Mouse (Mus musculus) hindbrain, embryonic 11.5 days (tissue): ENCODE measurements at regions not wholly inside any gene's neighbourhood (a gene's known extent, or its start where the extent isn't known, plus 50 kb on each side); places are given as distances from the start of the nearest gene placed in this dataset.
A peak's percentile ranks its signal among the peaks of the same experiment; 100 is the strongest.

Source experiments
- ATAC-seq: fragments of 200-750 bp; cut with Nextera tagmentation; 2 replicates; pipeline ENCODE4 v1.8.0; 2017; ENCODE audit warnings: mild to moderate bottlenecking, moderate TSS enrichment, moderate library complexity; ENCODE audit not compliant: low FRiP score
- DNase-seq: peaks from one replicate; pipeline ENCODE4 v3.0.0-alpha.2; 2015; ENCODE audit warnings: low spot score
- H3K27ac ChIP-seq: fragments of 300-500 bp; sonication (generic); 2 replicates; pipeline ENCODE4 v1.5.1; 2014; ENCODE audit warnings: mild to moderate bottlenecking, low read depth, low read length
- H3K27me3 ChIP-seq: fragments of 300-500 bp; sonication (generic); 2 replicates; pipeline ENCODE4 v1.6.1; 2014; ENCODE audit warnings: mild to moderate bottlenecking, low read length, moderate library complexity, mixed read lengths; ENCODE audit not compliant: control insufficient read depth, insufficient read depth
- H3K36me3 ChIP-seq: fragments of 300-500 bp; sonication (generic); 2 replicates; pipeline ENCODE4 v1.6.1; 2014; ENCODE audit warnings: mild to moderate bottlenecking, low read length, moderate library complexity, mixed read lengths; ENCODE audit not compliant: control insufficient read depth, insufficient read depth
- H3K4me1 ChIP-seq: fragments of 300-500 bp; sonication (generic); replicated peaks from 2 replicates; pipeline ENCODE4 v1.6.1; 2014; ENCODE audit warnings: low read length, mixed read lengths; ENCODE audit not compliant: control insufficient read depth, insufficient read depth
- H3K4me2 ChIP-seq: fragments of 300-500 bp; sonication (generic); replicated peaks from 2 replicates; pipeline ENCODE4 v1.6.1; 2014; ENCODE audit warnings: mild to moderate bottlenecking, low read depth, low read length
- H3K4me3 ChIP-seq: fragments of 300-500 bp; sonication (generic); 2 replicates; pipeline ENCODE4 v1.5.1; 2014; ENCODE audit warnings: low read depth, low read length
- H3K9ac ChIP-seq: fragments of 300-500 bp; sonication (generic); 2 replicates; pipeline ENCODE4 v1.6.1; 2014; ENCODE audit warnings: low read depth, low read length
- H3K9me3 ChIP-seq: fragments of 300-500 bp; sonication (generic); 2 replicates; pipeline ENCODE4 v1.6.1; 2016; ENCODE audit warnings: low read length; ENCODE audit not compliant: control insufficient read depth
- WGBS: fragments of 180-500 bp; shearing (Covaris S2); extraction: QIAGEN DNeasy Blood & Tissue Kit; methylation state at CpG from one replicate; pipeline ENCODE4 v1.1.7; 2014; 5-methylcytosine and 5-hydroxymethylcytosine counted together

DNA sequence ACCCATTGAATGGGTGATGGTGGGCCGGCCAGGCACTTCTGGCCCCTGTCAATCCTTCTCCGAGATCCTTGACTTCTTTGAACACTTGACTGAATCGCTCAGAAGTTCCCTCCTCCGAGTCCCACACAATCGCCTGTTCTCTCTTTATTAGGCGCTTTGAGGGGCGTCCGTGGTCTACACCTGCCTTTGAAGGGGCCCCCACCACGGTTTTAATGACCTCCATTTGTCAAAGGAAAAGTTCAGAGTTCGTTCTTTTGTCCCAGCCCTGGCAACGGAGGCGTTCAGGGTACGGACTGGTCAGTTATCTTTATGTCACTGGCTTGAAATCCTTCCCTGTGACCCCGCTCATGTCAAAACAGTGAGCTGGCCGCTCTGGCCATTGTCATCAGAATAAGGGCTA lies 74.3 kb upstream of the Irx3 start:
- H3K27ac ChIP-seq, result peak overlapping the region; percentile 7; the same call in 1 of the 2 replicates
- peaks cover 13% of the 10 kb centered on the region for H3K4me1 ChIP-seq
- H3K4me3 ChIP-seq, result no peak overlapping the region
- no peaks in the 10 kb centered on the region for H3K36me3 ChIP-seq
- H3K4me2 ChIP-seq, result no peak overlapping the region
- 28% methylated on average over 15 of the region's 15 CpGs for WGBS
- ATAC-seq (0 out of 2 replicates have a peak, but pooled peaks have one; percentile 9), DNase-seq (peak; percentile 54)
- no peaks in the 10 kb centered on the region for H3K27me3 ChIP-seq
- H3K9ac ChIP-seq, result no peak overlapping the region
- no peaks in the 10 kb centered on the region for H3K9me3 ChIP-seq

- Histone ChIP-seq H3K36me3 (no peaks in the 10 kb centered on the region), H3K9ac (no peak overlapping the region), H3K4me3 (no peak overlapping the region), H3K27me3 (no peaks in the 10 kb centered on the region), H3K4me2 (no peak overlapping the region), H3K9me3 (no peaks in the 10 kb centered on the region), H3K27ac (no peak overlapping the region), H3K4me1 (peaks cover 13% of the 10 kb centered on the region)
- 44% methylated on average over 5 of the region's 5 CpGs for WGBS
- DNase-seq (no peak), ATAC-seq (no peak)
Measured at GRCm38 (mm10) chr8:91873232-91873631, 71.4 kb upstream of the Irx3 start.

DNA sequence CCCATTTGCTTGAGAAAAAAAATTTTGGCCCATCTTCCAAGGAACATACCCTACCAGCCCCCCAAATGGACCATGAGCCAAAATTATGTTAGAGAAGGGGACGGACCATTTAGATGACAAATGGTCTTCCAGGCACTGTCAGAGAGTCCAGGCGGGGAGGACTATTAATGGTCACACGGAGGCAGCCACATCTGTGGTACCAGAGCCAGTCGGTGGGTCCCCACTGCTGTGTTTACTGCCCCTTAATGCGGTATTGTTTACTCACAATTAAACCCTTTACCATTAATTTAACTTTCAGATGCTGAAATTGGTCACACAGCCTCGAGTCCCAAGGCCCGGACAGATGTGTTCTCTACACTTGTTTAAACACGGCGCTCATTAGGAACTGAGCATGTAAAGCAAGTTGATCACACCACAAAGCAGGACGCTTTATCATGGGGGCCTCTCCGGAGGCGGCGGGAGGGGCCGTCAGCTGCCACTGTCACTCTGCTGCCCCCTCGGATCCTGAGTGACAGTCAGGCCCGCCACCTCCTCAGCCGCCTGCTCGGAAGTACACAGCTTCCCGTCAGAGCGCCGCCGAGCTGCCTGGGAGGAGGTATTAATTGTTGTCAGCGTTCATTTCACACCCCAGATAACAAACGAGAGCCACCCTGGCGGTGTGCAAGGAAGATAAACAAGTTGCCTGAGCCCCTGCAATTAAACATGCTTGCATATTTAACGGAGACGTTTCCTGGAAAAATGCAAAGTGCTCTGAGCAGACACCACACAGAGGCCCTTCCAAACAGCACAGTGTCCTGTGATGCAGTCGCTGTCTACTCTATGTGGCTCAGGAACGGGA lies 70.6 kb upstream of the Irx3 start:
- DNase-seq, result peak; percentile 74
- WGBS, result 10% methylated on average over 29 of the region's 29 CpGs
- H3K27me3 ChIP-seq, result no peaks in the 10 kb centered on the region
- no peaks in the 10 kb centered on the region for H3K9me3 ChIP-seq
- H3K4me3 ChIP-seq, result no peak overlapping the region
- peak overlapping the region; percentile 19 for H3K27ac ChIP-seq
- H3K9ac ChIP-seq, result no peak overlapping the region; the same call in 1 of the 2 replicates
- ATAC-seq, result peak; percentile 81
- H3K4me2 ChIP-seq, result peak overlapping the region; percentile 33
- H3K4me1 ChIP-seq, result peaks cover 13% of the 10 kb centered on the region
- no peaks in the 10 kb centered on the region for H3K36me3 ChIP-seq

DNA sequence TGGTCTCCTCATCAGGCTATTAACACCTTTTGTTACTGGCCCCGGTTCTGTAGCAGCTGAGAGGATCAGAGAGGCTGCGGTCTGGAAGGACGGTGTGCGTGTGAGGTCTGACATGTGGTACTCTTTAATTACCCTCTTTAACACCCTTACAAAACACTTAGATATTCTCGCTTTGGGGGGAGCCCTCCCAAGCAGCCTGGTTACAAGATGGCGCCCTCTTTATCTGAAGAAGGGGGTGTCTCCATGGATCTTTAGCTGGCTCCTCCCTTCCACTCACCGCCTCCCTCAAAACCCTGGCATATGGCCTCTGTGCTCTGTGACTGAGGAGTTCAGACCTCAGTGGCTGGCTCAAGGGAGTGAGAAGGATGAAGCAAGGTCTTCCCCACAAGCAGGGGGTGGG lies 65.2 kb upstream of the Irx3 start:
- no peaks in the 10 kb centered on the region for H3K36me3 ChIP-seq
- H3K27ac ChIP-seq, result no peak overlapping the region
- H3K4me1 ChIP-seq, result no peaks in the 10 kb centered on the region; the same call in 1 of the 2 replicates
- no peak overlapping the region for H3K4me2 ChIP-seq
- H3K9ac ChIP-seq, result no peak overlapping the region
- DNase-seq (peak; percentile 45), ATAC-seq (peak; percentile 72)
- 0 out of 2 replicates have a peak, but pooled peaks cover 5% of the 10 kb centered on the region for H3K27me3 ChIP-seq
- H3K4me3 ChIP-seq, result no peak overlapping the region
- no peaks in the 10 kb centered on the region for H3K9me3 ChIP-seq
- 15% methylated on average over 7 of the region's 7 CpGs for WGBS

DNA sequence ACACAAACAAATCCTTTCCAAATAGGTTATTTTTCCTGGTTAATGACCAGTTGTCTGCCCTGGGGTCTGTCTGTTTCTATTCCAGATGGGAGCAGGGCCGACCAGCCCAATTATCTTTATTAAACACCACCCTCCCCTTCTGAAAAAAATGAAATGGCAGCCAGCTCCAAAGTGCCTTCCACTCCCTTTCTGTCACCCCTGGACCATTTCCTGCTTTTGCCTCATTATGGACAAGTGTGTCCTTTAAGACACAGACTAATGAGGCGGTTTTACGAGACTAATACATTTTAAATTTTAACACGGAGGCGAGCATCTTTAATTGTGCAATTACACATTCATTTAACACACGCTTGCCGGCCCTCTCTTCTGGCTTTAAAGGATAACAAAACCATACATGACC lies 64.2 kb upstream of the Irx3 start:
- Histone ChIP-seq H3K4me1 (no peaks in the 10 kb centered on the region; the same call in 1 of the 2 replicates), H3K4me2 (no peak overlapping the region), H3K27ac (peak overlapping the region; percentile 6; the same call in 1 of the 2 replicates), H3K9me3 (no peaks in the 10 kb centered on the region), H3K27me3 (0 out of 2 replicates have a peak, but pooled peaks cover 5% of the 10 kb centered on the region), H3K9ac (no peak overlapping the region), H3K4me3 (no peak overlapping the region), H3K36me3 (no peaks in the 10 kb centered on the region)
- ATAC-seq (no peak), DNase-seq (no peak)
- 58% methylated on average over 7 of the region's 7 CpGs for WGBS

- DNase-seq, result peak; percentile 29
- no peaks in the 10 kb centered on the region; the same call in 1 of the 2 replicates for H3K4me1 ChIP-seq
- H3K4me2 ChIP-seq, result no peak overlapping the region
- no peaks in the 10 kb centered on the region for H3K36me3 ChIP-seq
- WGBS, result 12% methylated on average over 10 of the region's 10 CpGs
- no peaks in the 10 kb centered on the region for H3K9me3 ChIP-seq
- no peak overlapping the region for H3K9ac ChIP-seq
- ATAC-seq, result no peak
- H3K27ac ChIP-seq, result peak overlapping the region; percentile 6; the same call in 1 of the 2 replicates
- 0 out of 2 replicates have a peak, but pooled peaks cover 5% of the 10 kb centered on the region for H3K27me3 ChIP-seq
- H3K4me3 ChIP-seq, result no peak overlapping the region
Measured at GRCm38 (mm10) chr8:91865361-91865760, 63.5 kb upstream of the Irx3 start.

DNA sequence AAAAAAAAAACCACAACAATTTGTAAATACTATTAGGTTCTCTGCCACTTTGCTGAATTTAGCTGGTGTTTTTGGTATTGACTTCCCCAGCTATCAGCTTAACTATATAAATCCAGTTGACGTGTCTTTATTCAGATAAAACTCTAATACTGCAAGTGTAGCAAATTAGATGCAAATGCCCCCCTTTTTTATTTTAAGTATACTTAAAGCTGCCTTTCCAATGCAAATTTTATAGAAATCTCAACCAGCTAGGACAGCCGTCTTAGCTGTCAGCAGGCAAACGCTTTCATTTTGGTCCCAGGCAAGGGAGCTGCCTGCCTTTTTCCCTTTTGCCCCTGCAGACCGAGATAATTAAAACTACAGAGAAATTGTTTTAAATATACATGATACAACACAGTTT lies 61.6 kb upstream of the Irx3 start:
- no peak overlapping the region for H3K4me3 ChIP-seq
- H3K4me2 ChIP-seq, result no peak overlapping the region
- no peak overlapping the region for H3K27ac ChIP-seq
- ATAC-seq, result no peak
- WGBS, result 40% methylated on average over 4 of the region's 4 CpGs
- H3K9me3 ChIP-seq, result no peaks in the 10 kb centered on the region
- H3K9ac ChIP-seq, result no peak overlapping the region
- peaks cover 7% of the 10 kb centered on the region; the same call in 1 of the 2 replicates for H3K27me3 ChIP-seq
- H3K36me3 ChIP-seq, result no peaks in the 10 kb centered on the region
- no peak for DNase-seq
- no peaks in the 10 kb centered on the region; the same call in 1 of the 2 replicates for H3K4me1 ChIP-seq

DNA sequence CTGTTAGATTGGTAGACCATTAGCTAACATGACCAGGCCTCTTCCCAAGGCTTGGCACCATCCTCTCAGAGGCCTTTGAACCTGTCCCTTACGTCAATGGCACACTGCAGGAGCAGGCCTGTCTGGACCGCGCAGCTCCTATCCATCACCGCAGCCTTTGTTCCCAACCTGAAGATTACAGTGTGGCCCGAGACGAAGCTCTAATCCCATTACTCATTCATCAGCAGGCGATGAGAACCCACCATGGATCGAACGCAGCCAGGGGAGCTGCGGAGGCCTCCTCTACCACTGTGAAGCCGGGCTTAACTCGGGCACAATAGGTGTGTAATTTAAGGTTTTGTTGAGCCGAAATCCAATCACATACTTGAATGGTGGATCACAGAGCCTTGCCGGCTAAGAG lies 54.0 kb upstream of the Irx3 start:
- ATAC-seq (no peak), DNase-seq (no peak)
- 0 out of 2 replicates have a peak, but pooled peaks cover 2% of the 10 kb centered on the region for H3K4me1 ChIP-seq
- 34% methylated on average over 14 of the region's 14 CpGs for WGBS
- peaks cover 10% of the 10 kb centered on the region; the same call in 1 of the 2 replicates for H3K27me3 ChIP-seq
- H3K9me3 ChIP-seq, result no peaks in the 10 kb centered on the region
- no peaks in the 10 kb centered on the region for H3K36me3 ChIP-seq
- H3K9ac ChIP-seq, result no peak overlapping the region
- H3K4me3 ChIP-seq, result no peak overlapping the region
- H3K27ac ChIP-seq, result no peak overlapping the region
- no peak overlapping the region for H3K4me2 ChIP-seq

DNA sequence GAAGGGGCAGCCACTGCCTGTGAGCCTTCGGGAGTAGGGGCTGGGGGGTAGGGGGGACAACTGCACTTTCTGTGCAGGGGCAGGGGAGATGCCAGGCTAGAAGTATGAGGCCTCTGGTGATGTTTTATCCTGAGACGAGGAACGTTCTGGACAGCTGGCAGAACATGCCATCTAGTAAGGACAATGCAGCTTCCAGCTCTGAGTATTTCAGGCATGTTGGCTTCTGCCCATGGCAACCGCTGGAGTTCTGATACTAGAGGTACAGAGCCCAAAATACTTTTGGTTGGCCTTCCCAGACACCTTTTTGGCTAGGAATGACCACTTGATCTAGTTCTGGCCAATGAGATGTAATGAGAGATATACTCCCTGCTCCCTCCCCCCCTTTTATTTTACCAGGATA lies 52.5 kb upstream of the Irx3 start:
- DNase-seq, result no peak
- H3K4me1 ChIP-seq, result 0 out of 2 replicates have a peak, but pooled peaks cover 2% of the 10 kb centered on the region
- no peak for ATAC-seq
- H3K27ac ChIP-seq, result no peak overlapping the region
- 74% methylated on average over 4 of the region's 4 CpGs for WGBS
- no peak overlapping the region for H3K9ac ChIP-seq
- H3K4me2 ChIP-seq, result no peak overlapping the region
- peaks cover 7% of the 10 kb centered on the region; the same call in 1 of the 2 replicates for H3K27me3 ChIP-seq
- no peaks in the 10 kb centered on the region for H3K9me3 ChIP-seq
- no peak overlapping the region for H3K4me3 ChIP-seq
- H3K36me3 ChIP-seq, result no peaks in the 10 kb centered on the region
